Mouse (Mus musculus) left cerebral cortex, postnatal 36 days (tissue): ENCODE measurements around the gene Pgpep1. TPM values are rescaled to one million over a fixed set of nuclear protein-coding genes. Genes with fewer than 3 reads are reported as not detected.
A peak's percentile ranks its signal among the peaks of the same experiment; 100 is the strongest.

Experiments
- DNase-seq, 2 experiments: peaks; one replicate each; pipeline ENCODE4 v3.0.0; 2021 to 2022; ENCODE audit warnings: low spot score in 2 of 2, mixed read lengths in 1 of 2
- intact Hi-C: fragments of 180-260 bp; cut with DNase I; formaldehyde crosslinking; loops from one replicate; pipeline ENCODE4 v1.15.1; 2025
- total RNA-seq, 2 experiments: library from RNA; stranded (reverse); gene quantifications; 2 replicates each; pipeline ENCODE4 v1.2.3; 2021

Gene Pgpep1
- total RNA-seq, 2 experiments from 2014 or later, result 11.6 to 17.2 TPM

DNA sequence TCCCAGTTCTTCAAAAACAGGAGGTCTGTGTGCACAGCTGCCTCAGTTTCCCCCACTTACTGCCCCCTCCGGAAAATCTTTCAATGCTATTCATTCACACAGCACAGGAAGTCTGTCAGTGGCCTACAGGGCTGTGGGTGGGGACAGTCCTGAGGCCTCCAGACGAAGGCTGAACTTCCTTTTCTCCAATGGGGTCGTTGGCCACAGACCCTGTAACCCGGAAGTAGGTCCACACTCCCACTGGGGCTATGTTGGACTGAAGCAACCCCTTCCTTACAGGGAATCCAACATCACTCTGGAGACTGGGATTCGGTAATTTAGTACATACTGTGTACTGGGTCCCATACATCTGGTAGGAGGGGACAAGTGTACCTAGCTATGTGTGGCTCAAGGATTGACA is 33.4 kb upstream of the Pgpep1 start:
- DNase-seq, result no peak
- intact Hi-C loops, result no loop called here

DNA sequence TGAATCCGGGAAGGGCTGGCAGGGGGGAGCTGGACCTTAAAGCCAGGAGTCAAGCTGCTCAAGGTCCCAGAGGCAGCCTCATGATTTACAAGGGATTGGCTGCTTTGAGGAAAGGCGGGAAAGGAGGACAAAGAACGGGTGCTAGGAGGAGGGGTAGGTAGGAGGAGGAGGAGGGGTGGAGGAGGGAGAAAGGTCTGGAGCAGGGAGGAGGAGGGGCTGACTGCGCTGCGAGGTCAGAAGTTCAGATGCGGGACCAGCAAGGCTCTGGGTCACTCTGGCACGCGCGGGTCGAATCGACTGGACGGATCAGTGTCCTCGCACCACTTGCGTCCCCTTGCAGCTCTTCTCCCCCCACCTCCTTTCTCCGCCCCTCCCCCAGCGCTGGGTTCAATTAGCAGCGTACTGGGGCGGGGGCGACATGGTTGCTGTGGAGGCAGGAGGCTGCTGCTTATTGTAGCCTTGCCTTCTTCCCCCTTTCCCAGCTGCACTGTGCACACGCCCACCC is 31.6 kb upstream of the Pgpep1 start:
- no peak for DNase-seq
- intact Hi-C loops, result no loop called here

DNA sequence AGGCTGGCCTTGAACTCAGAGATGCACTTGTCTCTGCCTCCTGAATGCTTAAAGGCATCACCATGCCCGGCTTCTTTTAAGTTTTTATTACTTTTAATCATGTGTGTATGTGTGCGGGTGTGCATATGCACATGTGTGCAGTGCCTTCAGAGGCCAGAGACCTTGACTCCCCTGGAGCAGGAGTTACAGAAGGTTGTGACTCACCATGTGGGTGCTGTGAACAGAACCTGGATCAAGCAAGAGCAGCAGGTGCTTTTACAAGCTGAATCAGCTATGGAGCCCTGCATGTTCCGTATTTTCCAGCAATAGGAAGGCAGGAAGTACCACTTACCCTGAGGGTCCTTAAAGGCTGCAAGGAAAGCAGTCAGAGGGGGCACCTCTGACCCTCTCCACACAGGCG is 31.0 kb upstream of the Pgpep1 start:
- intact Hi-C loops, result no loop called here
- DNase-seq, result no peak

DNA sequence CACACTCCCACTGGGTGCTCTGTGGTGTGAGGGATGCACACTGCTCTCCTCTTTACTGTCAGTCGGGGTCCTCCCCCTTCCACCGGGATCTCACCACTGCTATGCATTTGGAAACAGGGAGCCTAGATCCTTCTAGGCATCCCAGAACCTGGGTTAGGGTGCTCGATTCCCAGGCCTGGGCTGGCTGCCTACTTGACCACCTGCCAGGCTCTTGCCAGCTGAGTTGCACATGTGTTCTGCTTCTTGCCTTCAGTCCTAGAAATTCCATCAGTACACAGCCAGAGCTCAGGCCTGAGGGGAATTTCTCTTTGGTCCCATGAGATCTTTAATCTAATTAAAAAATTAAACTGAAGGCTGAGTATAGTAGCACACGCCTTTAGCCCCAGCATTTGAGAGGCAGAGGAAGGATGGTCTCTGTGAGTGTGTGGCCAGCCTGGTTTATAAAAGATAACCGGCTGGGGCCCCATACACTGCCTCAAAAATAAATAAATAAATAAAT is 29.8 kb upstream of the Pgpep1 start:
- intact Hi-C loops, result no loop called here
- DNase-seq, result no peak

DNA sequence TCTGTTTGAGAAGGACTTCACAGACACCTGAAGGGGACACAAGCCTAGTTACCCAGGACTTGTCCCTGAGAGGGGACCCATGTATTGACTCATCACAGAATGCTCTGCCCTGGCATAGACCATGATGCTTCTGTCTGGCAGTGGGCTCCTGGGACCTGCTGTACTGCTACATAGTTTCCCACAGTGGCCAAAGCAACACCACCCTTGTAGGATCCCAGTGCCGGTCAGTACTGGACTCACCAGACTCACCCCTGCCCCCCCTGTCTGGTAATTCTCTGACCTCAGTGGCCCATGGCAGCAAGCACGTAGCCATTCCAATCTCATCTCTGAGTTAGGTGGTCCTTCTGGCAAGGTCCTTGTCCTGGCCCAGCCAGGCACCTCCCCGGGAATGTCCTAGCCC is 27.9 kb upstream of the Pgpep1 start:
- intact Hi-C loops, result no loop called here
- no peak for DNase-seq

DNA sequence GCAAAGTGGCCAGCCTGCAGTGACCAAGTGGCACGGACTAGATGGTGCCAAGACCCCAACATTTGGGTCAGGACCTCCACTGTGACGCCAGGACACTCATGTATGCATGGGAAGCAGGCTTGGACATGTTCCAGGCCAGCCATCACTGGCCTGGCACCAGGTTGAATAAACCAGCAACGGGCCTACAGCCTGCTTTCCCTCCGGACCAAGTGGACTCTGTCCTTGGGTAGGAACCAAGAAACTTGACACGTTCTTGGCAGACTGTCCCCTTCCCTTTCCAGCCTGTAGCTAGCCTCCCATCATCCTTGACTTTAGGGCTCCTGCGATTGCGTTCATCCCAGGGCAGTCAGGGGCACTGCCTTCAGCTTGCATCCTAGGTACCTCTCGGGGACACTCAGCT is 27.4 kb upstream of the Pgpep1 start:
- DNase-seq, result no peak
- intact Hi-C loops, result no loop called here

DNA sequence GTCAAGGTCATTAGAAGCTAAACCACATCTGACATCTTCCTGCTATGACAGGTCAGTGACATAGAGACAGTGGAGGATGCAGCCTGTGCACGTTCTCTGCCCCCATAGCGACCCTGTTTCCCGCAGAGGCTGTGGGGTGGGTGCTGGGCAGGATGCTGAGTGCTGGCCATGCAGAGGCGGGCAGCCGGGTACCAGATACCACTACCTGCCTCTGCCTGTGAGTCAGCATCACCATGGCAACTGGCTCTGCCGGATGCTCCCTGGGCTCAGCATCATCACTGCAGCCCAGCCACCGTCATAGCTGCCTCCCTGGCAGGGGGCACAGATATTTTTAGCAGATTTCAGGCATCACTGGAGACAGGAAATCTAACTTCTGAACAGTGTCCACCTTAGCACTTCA is 24.1 kb upstream of the Pgpep1 start:
- intact Hi-C loops, result no loop called here
- peak; percentile 82 to 87 for DNase-seq

DNA sequence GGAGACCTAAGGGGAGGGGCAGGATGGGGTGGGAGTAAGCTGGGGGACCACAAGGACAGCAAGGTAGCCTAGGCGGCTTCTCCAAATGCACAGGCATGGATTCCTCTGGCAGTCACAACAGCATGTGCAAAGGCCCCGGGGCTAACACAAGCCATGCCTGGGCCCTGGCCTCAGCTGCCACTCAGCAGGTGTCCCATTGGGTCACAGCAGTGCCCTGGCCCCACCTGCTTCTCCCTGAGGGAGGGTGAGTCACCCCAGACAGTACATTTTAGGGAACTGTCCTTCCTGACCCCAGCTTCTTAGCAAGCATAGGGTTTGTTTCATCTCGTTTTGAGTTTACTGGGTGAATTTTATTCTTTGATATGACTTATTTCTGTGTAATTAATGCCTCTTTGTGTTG is 22.5 kb upstream of the Pgpep1 start:
- intact Hi-C loops, result no loop called here

DNA sequence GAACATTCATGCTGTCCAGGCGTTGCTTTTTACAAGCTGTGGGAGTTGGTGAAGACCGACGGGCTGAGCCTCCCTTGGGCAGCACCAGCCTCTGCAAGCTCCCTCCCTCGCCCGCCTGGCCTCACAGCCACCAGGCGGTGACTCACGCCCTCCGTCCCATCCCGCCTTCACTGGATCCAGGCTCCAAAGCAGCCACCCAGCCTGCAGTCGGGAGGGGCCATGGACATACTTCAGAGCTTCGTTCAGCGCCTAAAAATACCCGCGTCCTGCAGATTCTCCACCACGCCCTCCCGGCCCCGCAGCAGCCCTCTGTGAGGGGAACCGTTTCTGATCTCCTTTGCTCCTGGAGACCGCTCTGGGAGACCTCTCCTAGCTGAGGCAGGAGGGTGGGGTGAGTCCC is 22.0 kb upstream of the Pgpep1 start:
- intact Hi-C loops, result no loop called here
- peak; percentile 69 to 73 for DNase-seq

More for the DNA sequence above, 22.5 kb upstream of the Pgpep1 start:
- DNase-seq, result no peak

DNA sequence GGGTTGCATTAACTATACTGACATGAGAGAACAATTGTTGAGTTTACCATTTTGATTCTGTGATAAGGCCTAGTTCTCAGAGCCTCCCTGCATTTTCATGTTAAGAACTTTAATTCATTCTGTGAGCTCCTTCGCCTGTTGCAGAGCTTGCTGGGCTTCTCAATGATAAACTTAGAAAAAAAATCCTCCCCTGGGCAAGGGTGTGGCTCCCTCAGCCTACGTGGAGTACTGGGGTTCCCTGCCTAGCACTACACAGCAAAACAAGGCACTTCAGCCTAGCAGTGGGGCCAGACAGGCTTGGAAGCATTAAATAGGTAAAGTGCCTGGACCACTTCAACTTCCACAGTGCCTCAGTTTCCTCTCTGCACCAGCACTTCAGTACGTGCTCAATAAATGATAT is 21.2 kb upstream of the Pgpep1 start:
- intact Hi-C loops, result no loop called here
- DNase-seq, result no peak

DNA sequence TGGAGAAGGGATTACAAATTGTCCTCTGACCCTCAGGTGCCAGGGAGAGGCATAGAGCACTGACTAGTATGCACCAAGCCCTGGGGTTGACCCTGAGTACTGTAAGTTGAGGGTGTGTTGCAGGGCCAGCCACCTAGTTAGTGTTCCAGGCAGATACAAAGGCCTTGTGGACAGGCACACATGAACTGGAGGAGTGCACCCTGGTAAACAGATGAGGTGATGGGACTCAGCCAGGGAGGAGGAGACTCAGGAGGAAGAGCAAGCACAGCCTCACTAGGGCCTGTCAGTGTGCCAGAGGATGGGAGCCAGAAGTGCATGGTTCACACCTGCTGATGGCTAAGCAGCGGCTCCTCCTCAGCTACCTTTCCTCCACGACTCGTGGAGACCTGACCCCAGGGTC is 19.9 kb upstream of the Pgpep1 start:
- DNase-seq, result no peak
- intact Hi-C loops, result no loop called here

DNA sequence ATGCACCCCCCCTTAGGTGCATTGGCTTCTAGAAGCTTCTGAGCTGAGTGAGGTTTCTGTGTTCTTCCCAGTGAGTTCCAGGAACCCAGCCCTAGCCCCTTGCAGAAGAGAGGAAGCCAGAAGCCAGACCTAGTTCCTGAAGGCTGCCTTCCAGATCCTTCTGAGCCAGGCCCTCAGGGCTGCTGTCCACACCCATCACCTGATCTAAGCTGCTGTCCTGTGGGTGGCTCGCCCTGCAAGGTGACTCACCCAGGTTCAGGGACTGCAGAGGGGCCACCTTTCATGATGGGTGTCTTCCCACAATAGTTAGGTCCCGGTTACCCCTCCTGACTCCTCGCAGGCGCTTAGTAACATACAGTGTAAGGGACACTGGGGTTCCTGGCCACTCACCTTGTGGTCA is 19.2 kb upstream of the Pgpep1 start:
- intact Hi-C loops, result no loop called here
- no peak for DNase-seq

DNA sequence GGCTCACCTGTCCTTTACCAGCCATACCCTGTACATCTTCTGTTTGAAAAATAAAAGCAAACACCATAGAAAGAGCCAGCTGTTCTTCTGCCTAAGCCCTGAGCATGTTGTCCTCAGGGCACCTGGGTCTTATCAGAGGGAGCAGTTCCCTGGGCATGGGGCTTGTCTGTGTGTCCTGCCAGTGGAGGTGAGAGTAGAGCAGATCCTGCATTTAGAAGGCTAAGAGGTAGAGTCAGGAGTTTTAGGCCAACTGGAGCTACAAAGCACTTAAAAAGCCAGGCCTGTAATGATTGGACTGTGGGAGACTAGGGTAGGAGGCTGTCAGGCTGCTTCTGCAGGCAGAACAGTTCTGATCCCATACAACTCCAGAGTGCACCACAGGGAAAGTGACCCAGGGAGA is 18.5 kb upstream of the Pgpep1 start:
- intact Hi-C loops, result no loop called here
- no peak for DNase-seq

DNA sequence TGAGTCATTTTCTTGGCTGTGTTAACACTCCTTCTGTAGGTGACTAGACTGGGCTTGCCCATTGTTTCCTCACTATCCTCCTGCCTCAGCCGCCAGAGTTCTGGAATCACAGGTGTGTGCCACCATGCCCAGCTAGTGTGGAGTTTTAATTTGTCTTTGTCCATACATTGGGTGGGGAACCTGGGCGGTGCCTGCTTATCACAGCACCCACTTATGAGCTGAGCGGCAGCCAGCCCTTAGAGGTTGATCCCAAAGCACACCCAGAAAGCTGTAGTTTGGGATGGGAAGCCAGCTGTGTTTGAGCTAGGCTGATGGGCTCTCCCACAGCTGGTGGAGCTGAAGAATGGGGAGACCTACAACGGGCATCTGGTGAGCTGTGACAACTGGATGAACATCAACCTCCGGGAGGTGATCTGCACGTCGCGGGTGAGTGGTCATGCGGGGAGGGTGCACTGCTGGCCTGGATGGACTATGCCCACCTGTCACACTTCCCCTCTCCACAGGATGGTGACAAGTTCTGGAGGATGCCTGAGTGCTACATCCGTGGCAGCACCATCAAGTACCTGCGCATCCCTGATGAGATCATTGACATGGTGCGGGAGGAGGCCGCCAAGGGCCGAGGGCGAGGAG is 17.4 kb upstream of the Pgpep1 start:
- intact Hi-C loops, result no loop called here
- no peak for DNase-seq

DNA sequence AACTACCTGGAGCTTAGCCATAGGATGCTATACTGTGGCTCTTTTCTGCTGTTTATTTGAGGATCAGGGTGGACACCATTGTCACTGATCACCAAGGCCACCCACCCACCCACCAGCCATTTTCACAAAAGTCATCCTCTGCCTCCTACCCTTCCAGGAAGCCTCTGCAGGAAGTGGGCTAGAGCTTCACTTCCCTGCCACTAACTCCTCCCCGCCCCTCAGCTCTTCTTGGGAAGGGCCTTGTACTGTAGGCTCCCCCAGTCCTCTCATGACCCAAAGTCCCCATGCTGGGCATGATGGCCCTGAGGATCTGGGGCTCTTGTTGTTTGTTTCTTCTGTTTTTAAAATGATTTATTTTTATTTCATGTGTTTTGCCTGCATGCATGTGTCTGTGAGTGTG is 15.1 kb upstream of the Pgpep1 start:
- intact Hi-C loops, result no loop called here
- DNase-seq, result no peak

DNA sequence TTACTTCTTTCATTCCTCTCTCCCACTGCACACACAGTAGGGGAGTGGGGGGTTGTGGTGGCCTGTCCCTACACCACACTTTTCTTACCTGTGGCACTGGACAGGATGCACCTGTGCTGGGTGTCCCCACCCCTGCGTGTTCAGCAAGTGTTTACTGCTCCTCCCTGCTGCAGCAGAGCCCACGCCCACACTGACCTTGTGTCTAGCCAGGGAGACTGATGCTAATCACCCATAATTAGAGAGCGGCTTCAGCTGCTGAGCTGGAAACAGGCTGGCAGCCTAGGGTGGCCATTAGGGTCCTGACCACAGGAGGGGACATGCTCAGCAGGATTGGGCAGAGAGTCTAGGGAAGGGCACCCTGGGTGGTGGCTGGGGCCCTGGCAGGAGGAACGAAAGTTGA is 14.5 kb upstream of the Pgpep1 start:
- DNase-seq, result no peak
- intact Hi-C loops, result no loop called here

DNA sequence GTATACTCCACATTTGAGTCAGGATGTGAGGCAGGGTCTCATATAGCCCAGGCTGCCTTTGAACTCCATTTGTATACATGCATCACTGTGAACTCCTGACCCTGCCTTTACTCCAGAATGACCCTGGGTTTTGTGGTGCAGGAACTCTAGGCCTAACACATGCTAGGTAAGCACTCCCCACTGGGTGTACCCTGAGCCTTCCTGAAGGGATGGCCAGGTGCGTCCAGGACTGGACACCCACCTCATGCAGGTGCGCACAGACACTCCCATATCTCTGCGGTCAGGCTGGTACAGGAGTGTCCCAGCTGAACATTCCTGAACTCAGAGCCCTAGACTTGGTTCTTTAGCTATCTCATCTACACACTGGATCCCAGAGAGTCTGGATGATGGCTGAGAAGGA is 13.9 kb upstream of the Pgpep1 start:
- intact Hi-C loops, result no loop called here
- DNase-seq, result no peak

DNA sequence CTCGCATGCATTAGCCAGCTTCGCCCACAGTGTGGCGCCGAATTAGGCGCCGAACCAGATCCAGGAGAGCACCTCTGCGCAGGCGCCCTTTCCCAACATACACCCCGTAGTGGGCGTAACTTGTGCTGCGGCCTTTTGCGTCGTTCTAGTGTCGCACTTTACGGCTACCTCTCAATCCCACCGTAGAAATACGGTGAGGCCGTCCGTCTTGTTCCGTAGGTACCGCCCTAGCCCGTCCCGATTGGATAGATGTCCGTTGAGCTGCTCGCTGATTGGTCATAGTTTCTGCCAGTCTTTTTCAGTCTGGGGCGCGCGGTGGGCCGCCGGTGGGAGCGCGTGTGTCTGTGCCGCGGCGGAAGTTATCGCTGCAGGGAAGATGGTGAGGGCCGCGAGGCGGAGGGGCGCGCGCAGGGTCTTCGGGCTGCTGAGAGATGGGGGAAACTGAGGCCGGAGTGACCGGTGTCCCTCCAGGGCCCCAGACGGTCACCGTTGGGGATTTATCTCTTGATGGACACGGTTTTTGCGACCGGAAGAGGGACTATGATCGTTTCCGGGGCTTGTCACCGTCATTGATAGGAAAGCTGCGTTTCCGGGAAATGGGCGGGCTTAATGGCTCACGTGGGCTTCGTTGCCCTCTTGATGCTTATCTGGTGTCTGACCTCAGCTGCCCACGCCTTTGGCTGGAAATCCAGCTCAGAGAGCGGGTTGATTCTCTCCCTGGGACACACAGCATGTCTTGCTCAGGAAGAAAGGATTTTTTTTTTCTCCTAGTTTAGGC is 13.1 kb upstream of the Pgpep1 start, which contains the start of gene Lsm4:
Gene Lsm4 (plus strand): TSS at position 170 of the 778 bp plus-strand sequence.
- DNase-seq, result peak; percentile 99 to 100
- intact Hi-C loops, result loop anchor here (1.0 kb wide), 1 partner anchor 25 kb away; the partner anchor contains the start of gene Jund

DNA sequence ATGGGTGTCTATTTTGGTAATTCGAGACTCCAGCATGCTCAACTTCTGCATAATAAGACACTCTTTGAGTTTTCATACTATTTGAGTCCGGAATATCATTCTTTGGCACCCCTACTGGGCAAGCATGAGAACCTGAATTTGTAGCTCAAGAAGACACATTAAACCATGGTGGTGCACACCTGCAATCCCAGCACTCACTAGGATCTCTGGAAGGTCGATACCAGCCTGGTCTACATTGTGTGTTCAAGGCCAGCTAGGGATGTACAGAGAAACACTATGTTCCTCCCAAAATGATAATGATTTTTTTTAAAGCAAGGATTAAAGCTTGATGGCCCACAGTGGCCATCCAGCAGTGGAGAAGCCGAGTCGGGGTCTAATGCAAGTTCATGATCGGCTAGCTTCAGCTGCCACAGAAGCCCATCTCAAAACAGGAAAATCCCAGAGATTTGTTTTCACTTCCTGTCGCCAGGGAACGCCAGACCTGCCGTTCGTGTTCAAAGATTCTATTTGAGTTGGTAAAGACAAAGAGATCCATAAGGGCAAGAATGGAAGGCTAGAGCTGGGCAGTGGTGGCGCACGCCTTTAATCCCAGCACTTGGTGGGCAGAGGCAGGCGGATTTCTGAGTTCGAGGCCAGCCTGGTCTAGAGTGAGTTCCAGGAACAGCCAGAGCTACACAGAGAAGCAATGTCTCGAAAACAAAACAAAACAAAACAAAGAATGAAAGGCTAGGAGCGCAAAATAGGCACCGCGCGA is 12.3 kb upstream of the Pgpep1 start:
- no peak for DNase-seq
- intact Hi-C loops, result loop anchor here (1.0 kb wide), 1 partner anchor 26 kb away; the partner anchor contains the start of gene Jund

DNA sequence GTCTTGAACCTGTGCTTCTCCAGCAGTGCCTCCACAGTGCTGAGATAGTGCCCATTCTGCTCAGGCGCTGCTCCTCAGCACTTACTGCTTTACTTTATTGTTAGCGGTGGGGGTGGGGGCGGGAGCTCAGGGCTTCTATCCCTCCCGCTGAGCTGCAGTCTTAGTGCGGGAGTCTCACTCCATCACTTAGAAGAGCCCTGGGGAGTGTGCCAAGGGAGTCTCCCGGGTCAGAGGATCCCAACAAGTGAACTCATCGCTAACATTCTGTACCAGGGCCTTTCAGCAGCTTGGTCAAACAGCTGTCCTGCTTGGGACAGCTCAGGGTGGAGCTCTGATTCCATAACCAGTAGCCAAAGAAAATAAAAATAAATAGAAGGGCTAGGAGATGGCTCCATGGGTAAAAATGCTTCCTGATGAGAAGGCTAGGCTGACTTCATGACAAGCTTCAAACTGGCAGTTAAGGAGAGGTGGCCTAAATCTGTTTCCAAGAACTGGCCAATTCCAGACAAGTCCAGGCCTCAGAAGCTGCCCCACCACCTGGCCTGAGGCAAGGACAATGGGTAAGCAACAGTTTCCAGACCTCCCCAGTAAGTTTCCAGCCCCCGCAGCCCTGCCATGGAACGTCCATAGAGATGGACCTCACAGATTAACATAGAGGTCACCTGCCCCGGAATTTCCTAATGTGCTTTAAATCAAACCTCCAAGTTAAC is 11.6 kb upstream of the Pgpep1 start:
- no peak for DNase-seq
- intact Hi-C loops, result no loop called here
